Mouse (Mus musculus) ES-Bruce4 (cell line): ENCODE data around the gene Stoml1. TPM values are rescaled to one million over a fixed set of nuclear protein-coding genes. Genes with fewer than 3 reads are reported as not detected.
"Not testable (repeated sequence)": the region's sequence is repeated elsewhere in the genome, so short reads cannot be mapped to it uniquely, and the experiment has no call there.

ENCODE experiments used
- H3K27ac ChIP-seq: 2 replicates; pipeline ENCODE4 v1.5.1; 2012; ENCODE audit warnings: low read length, inconsistent platforms; ENCODE audit not compliant: insufficient read depth
- H3K27me3 ChIP-seq: 2 replicates; pipeline ENCODE4 v1.6.1; 2012; ENCODE audit warnings: mild to moderate bottlenecking, low read length, inconsistent platforms; ENCODE audit not compliant: control insufficient read depth, poor library complexity, insufficient read depth, severe bottlenecking
- H3K36me3 ChIP-seq: 2 replicates; pipeline ENCODE4 v1.6.1; 2012; ENCODE audit warnings: inconsistent platforms, mild to moderate bottlenecking, low read length, moderate library complexity; ENCODE audit not compliant: control insufficient read depth, poor library complexity, insufficient read depth, severe bottlenecking
- H3K4me1 ChIP-seq: one replicate; pipeline ENCODE4 v1.8.1; 2011; ENCODE audit warnings: low read length; ENCODE audit not compliant: control insufficient read depth, insufficient read depth
- H3K4me3 ChIP-seq: 2 replicates; pipeline ENCODE4 v1.5.1; 2011; ENCODE audit warnings: low read depth, mild to moderate bottlenecking, low read length
- H3K9ac ChIP-seq: 2 replicates; pipeline ENCODE4 v1.6.1; 2012; ENCODE audit warnings: low read depth, mild to moderate bottlenecking, inconsistent platforms; ENCODE audit not compliant: poor library complexity, severe bottlenecking
- H3K9me3 ChIP-seq: replicated peaks from 2 replicates; pipeline ENCODE4 v1.6.1; 2012; ENCODE audit warnings: mild to moderate bottlenecking, low read length, inconsistent platforms; ENCODE audit not compliant: control insufficient read depth, poor library complexity, insufficient read depth, severe bottlenecking
- CTCF ChIP-seq: IDR thresholded peaks from one replicate; pipeline ENCODE4 v1.8.1; 2011; ENCODE audit warnings: low read depth, low read length
- EP300 ChIP-seq: IDR thresholded peaks from 2 replicates; pipeline ENCODE4 v1.6.1; 2011; ENCODE audit warnings: low read depth, low read length; ENCODE audit not compliant: insufficient read depth
- POLR2A ChIP-seq: IDR thresholded peaks from one replicate; pipeline ENCODE4 v1.8.1; 2011; ENCODE audit warnings: low read length; ENCODE audit not compliant: insufficient read depth
- polyA plus RNA-seq: library from polyadenylated mRNA; stranded (reverse); fragments of >200 nt; gene quantifications from 2 replicates; pipeline ENCODE4 v1.2.4, GENCODE M21; 2011; ENCODE audit warnings: low read depth; ENCODE audit not compliant: missing spikeins, insufficient read depth, insufficient read length

Gene Stoml1
- polyA plus RNA-seq, 1 experiment = 24.6 TPM

GRCm38 (mm10) chr9:58247064-58247759 lies 5.8 kb upstream of the Stoml1 start:
- Histone ChIP-seq H3K27ac (peak overlapping the region; percentile 43), H3K27me3 (no peaks in the 10 kb centered on the region), H3K4me3 (peak overlapping the region; percentile 78), H3K9me3 (no peaks in the 10 kb centered on the region), H3K4me1 (no peaks in the 10 kb centered on the region), H3K9ac (peak overlapping the region; percentile 89), H3K36me3 (peaks cover 32% of the 10 kb centered on the region)
- peak; percentile 75 for TF ChIP-seq CTCF
- TF ChIP-seq POLR2A = no peak
- TF ChIP-seq EP300 = peak; percentile 62; the same call in 1 of the 2 replicates

DNA sequence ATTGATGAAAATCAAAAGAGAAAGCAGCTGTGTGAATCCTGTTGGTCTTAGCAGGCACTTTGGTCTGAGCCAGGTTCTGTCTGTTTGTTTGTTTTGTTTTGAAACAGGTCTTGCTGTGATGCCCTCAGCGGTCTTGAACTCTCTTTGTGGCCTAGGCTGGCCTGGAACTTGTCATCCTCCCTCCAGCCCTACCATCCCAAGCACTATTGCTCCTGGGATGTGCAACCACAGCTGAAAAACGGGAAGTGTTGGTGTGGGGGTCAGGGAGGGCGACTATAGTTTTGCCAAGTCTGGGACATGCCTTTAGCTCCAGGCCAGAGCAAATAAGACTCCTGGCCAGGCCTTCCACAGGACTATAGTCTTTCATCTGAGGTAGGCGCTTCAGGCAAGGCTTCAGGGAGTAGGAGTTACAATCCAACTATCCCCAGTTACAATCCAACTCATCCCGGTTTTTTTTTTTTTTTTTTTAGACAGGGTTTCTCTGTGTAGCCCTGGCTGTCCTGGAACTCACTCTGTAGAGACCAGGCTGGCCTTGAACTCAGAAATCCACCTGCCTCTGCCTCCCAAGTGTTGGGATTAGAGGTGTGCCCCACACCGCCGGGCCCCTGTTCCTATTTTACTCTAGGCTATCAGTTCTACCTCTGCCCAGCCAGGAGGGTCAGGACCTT lies 4.1 kb upstream of the Stoml1 start:
- H3K27me3 ChIP-seq = no peaks in the 10 kb centered on the region
- no peaks in the 10 kb centered on the region for H3K4me1 ChIP-seq
- no peaks in the 10 kb centered on the region for H3K9me3 ChIP-seq
- H3K4me3 ChIP-seq = peak overlapping the region; percentile 84
- no peak for TF ChIP-seq CTCF
- TF ChIP-seq POLR2A = no peak
- TF ChIP-seq EP300 = no peak
- peak overlapping the region; percentile 96 for H3K27ac ChIP-seq
- H3K9ac ChIP-seq = peak overlapping the region; percentile 89
- H3K36me3 ChIP-seq = peaks cover 22% of the 10 kb centered on the region

DNA sequence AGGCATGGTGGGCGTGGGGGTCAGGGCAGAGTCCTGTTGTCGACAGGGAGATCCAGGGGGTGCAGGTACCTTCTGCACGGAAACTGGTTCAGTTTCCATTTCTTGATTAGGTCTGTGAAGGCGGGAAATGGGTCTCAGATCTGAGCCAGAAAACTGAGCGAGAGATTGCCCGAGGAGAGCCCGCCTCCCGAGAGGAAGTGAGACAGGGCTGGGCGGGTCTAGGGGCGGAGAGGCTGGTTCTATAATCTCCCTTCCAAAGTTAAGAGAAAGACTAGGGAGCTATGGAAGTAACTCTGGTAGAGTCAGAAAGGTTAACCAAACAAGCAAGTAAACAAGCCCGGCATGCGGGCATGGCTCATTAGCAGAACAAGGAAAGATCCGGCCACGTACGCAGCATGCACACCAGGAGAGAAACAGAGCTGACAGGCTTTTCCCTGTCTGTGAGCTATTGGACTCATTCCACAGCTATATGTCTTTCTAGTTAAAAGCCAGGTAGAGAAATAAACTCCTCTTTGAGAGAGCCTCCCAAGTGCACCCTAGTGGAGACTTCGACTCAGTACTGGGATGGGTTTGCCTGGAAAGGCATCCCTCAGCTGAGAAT lies 3.3 kb upstream of the Stoml1 start, which contains the start of gene Pml:
Pml (minus strand) TSS at position 195 of the 601 bp plus-strand sequence.
- TF ChIP-seq POLR2A (peak; percentile 18), EP300 (0 out of 2 replicates have a peak, but pooled peaks have one; percentile 65), CTCF (peak; percentile 1)

DNA sequence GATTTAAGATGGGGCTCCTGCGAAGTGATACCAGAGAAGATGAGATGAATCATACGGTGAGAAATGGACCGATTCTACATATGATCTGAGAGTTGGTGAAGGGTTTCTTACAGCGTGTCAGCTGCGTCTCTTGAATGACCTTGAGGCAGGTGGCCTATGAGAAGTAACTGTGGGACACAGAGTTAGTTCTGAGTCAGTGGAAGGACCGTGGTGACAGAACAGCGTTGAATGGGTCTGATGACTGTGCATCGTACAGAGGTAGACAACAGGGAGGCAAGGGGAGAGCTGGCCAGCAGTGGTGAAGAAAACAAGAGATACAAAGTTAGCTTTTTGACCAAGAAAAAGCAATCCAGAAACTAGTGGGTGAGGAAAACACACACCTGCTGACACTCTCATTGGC lies 2.6 kb upstream of the Stoml1 start:
- H3K4me1 ChIP-seq = peaks cover 2% of the 10 kb centered on the region
- H3K36me3 ChIP-seq = peaks cover 8% of the 10 kb centered on the region
- TF ChIP-seq POLR2A (no peak), CTCF (no peak), EP300 (no peak)
- no peaks in the 10 kb centered on the region for H3K27me3 ChIP-seq
- peak overlapping the region; percentile 89 for H3K9ac ChIP-seq
- no peaks in the 10 kb centered on the region for H3K9me3 ChIP-seq
- H3K27ac ChIP-seq = peak overlapping the region; percentile 96
- peak overlapping the region; percentile 25 for H3K4me3 ChIP-seq

More for the DNA sequence above, 3.3 kb upstream of the Stoml1 start, which contains the start of gene Pml:
- Histone ChIP-seq H3K4me3 (peak within 1 kb of the TSS; percentile 84), H3K9ac (peak within 1 kb of the TSS; percentile 89), H3K27me3 (no peaks in the 10 kb centered on the region), H3K36me3 (peaks cover 14% of the 10 kb centered on the region), H3K9me3 (no peaks in the 10 kb centered on the region), H3K4me1 (no peaks in the 10 kb centered on the region), H3K27ac (peak within 1 kb of the TSS; percentile 96)

DNA sequence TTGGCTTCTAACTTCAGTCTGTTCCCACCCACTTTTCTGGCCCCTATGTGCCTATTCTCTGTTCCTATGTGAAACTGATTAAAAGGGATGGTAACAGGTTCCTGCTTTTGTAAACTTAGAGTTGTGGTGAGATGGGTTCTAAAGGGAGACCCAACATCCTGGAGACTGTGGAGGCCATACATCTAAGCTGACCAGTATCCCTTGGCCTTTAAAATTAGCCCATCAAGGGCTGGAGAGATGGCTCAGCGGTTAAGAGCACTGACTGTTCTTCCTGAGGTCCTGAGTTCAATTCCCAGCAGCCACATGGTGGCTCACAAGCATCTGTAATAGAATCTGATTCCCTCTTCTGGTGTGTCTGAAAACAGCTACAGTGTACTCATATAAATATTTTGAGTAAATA lies 2.2 kb upstream of the Stoml1 start:
- H3K4me3 ChIP-seq, H3K36me3 ChIP-seq, H3K27me3 ChIP-seq, H3K9me3 ChIP-seq, H3K4me1 ChIP-seq: not testable (repeated sequence)
- Histone ChIP-seq H3K27ac (peak overlapping the region; percentile 96), H3K9ac (peak overlapping the region; percentile 89)

GRCm38 (mm10) chr9:58253805-58254122 lies 800 bp downstream of the Stoml1 start:
- peaks cover 14% of the 10 kb centered on the region for H3K4me1 ChIP-seq
- not testable (repeated sequence) for H3K9me3 ChIP-seq, H3K27me3 ChIP-seq
- H3K4me3 ChIP-seq = peak overlapping the region; percentile 91
- H3K36me3 ChIP-seq = peaks cover 11% of the 10 kb centered on the region; the same call in 1 of the 2 replicates
- peak overlapping the region; percentile 64 for H3K9ac ChIP-seq
- peak overlapping the region; percentile 57 for H3K27ac ChIP-seq
